Mouse (Mus musculus): ENCODE results near the gene Hpd.

DNA sequence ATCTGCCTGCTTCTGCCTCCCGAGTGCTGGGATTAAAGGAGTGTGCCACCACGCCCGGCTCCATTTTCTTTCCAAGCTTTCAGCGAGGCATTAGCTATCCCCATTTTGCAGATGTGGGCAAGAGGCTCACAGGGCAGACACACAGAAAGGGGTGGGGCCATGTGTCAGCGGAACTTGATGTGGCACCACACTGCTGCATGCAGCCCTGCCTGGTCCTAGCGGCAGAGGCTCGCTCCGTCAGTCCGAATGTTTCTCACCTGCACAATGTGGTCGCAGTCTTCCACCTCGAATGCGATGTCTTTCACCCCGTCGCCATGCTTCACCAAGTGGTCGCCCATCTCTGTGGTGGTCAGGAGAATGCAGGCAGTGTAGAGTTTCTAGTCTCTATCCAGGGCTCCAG, 2.1 kb downstream of the Hpd start:
- TF ChIP-seq CTCF (IDR thresholded peaks at IDR 0.05; ENCODE audit: extremely low read depth, insufficient read length, insufficient replicate concordance, low read depth, low read length), result no peak
- no peak for TF ChIP-seq POLR2A (IDR thresholded peaks at IDR 0.05; ENCODE audit: low read depth, low read length)
